Mouse (Mus musculus): ENCODE measurements around the gene Syn2. TPM values are rescaled to one million over a fixed set of nuclear protein-coding genes. Genes with fewer than 3 reads are reported as not detected.

Syn2 gene
- total and polyA plus RNA-seq, 3 experiments, result 0.16 TPM; not detected in 2

DNA sequence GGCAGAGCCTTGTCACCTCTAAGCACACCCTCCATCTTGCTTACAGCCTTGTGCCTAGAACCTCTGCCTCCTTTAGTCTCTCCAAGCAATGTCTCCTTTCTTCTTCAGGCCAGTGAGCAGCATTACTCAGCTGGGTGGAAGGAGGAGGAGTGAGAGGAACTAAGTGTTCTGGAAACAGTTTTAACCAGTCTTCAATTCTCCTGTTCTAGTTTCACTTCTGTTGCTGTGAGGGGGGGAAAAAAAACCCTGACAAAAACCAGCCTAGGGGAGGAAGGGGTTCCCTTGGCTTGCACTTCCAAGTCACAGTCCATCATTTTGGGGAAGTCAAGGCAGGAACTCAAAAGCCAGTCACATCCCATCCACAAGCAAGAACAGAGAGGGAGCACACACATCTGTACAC, 196.3 kb downstream of the Syn2 start:
- DNase-seq (ENCODE audit: low spot score), result no peak
- ATAC-seq (ENCODE audit: extremely low read depth, insufficient number of reproducible peaks, low FRiP score, poor library complexity, severe bottlenecking), result no peak

More for the DNA sequence above, 196.3 kb downstream of the Syn2 start:
- H3K27me3 ChIP-seq (ENCODE audit: insufficient read depth, low read length), result peaks cover 5% of the 10 kb centered on the region; the same call in 1 of the 2 replicates
- H3K4me1 ChIP-seq (ENCODE audit: insufficient read depth, low read depth, low read length), result no peaks in the 10 kb centered on the region
- no peaks in the 10 kb centered on the region for H3K9me3 ChIP-seq (replicated peaks)
- TF ChIP-seq GATA1 (IDR thresholded peaks at IDR 0.05; ENCODE audit: borderline replicate concordance, low read length), result no peak
- no peak for TF ChIP-seq TAL1 (conservative IDR thresholded peaks at IDR 0.05; ENCODE audit: low read depth, low read length)
- no peak for TF ChIP-seq GATA2 (IDR thresholded peaks at IDR 0.05; ENCODE audit: borderline replicate concordance, low read depth, low read length)
- TF ChIP-seq POLR2AphosphoS5 (IDR thresholded peaks at IDR 0.05; ENCODE audit: insufficient replicate concordance, low read depth, low read length), result no peak
- TF ChIP-seq CTCF (IDR thresholded peaks at IDR 0.05; ENCODE audit: low read depth, low read length), result no peak
- H3K36me3 ChIP-seq (replicated peaks), result no peaks in the 10 kb centered on the region
- H3K4me3 ChIP-seq (ENCODE audit: low read depth, low read length), result no peak overlapping the region

Other genes starting within 250 kb of the Syn2 start
- 22.9 and 33.3 TPM in 2 replicates for gene Vgll4, start 164.9 kb upstream of the Syn2 start, total RNA-seq (2014; fragmentation: Nextera tagmentation)
- gene Vgll4, start 164.9 kb upstream of the Syn2 start, total RNA-seq (2017), result 34.6 and 35.0 TPM in 2 replicates
- 39.4 and 40.7 TPM in 2 replicates for gene Vgll4, start 164.9 kb upstream of the Syn2 start, polyA plus RNA-seq (2012)
- 26.4 and 33.0 TPM in 2 replicates for gene Tamm41, start 97.0 kb upstream of the Syn2 start, total RNA-seq (2014; fragmentation: Nextera tagmentation)
- gene Tamm41, start 97.0 kb upstream of the Syn2 start, total RNA-seq (2017), result 47.4 and 48.8 TPM in 2 replicates
- gene Tamm41, start 97.0 kb upstream of the Syn2 start, polyA plus RNA-seq (2012), result 20.9 and 23.4 TPM in 2 replicates
- gene Gm17482, start 92.4 kb downstream of the Syn2 start, total RNA-seq (2014; fragmentation: Nextera tagmentation), result not detected in 2 replicates
- not detected in 2 replicates for gene Gm17482, start 92.4 kb downstream of the Syn2 start, total RNA-seq (2017)
- gene Gm17482, start 92.4 kb downstream of the Syn2 start, polyA plus RNA-seq (2012), result not detected in 2 replicates
- gene Timp4, start 117.3 kb downstream of the Syn2 start, total RNA-seq (2014; fragmentation: Nextera tagmentation), result not detected in 2 replicates
- gene Timp4, start 117.3 kb downstream of the Syn2 start, total RNA-seq (2017), result 0.06 and 0.11 TPM in 2 replicates
- gene Timp4, start 117.3 kb downstream of the Syn2 start, polyA plus RNA-seq (2012), result not detected in 2 replicates
- gene Pparg, start 226.0 kb downstream of the Syn2 start, total RNA-seq (2014; fragmentation: Nextera tagmentation), result not detected in 2 replicates
- 0.06 TPM in 1 of 2 replicates, not detected in the other for gene Pparg, start 226.0 kb downstream of the Syn2 start, total RNA-seq (2017)
- gene Pparg, start 226.0 kb downstream of the Syn2 start, polyA plus RNA-seq (2012), result not detected in 2 replicates

Data from G1E (cell line).